Mouse (Mus musculus): Measurements from ENCODE around the gene Hspbp1.

Hspbp1 gene

GRCm38 (mm10) chr7:4666871-4667270, 18.0 kb downstream of the Hspbp1 start:
- DNase-seq = no peak

GRCm38 (mm10) chr7:4663742-4664141, 21.1 kb downstream of the Hspbp1 start:
- DNase-seq = no peak

GRCm38 (mm10) chr7:4663179-4663578, 21.7 kb downstream of the Hspbp1 start:
- DNase-seq = no peak

GRCm38 (mm10) chr7:4659911-4660443, 24.9 kb downstream of the Hspbp1 start:
- DNase-seq = no peak

- peak; percentile 99 for DNase-seq
These were observed 25.8 kb downstream of the Hspbp1 start, which contains the start of gene Ppp6r1 for GRCm38 (mm10) chr7:4658912-4659551. Ppp6r1 (minus strand) TSS chr7:4659019.

GRCm38 (mm10) chr7:4658128-4658907, 26.6 kb downstream of the Hspbp1 start:
- DNase-seq = peak; percentile 77

- DNase-seq = no peak
These were observed 27.2 kb downstream of the Hspbp1 start for GRCm38 (mm10) chr7:4657521-4658127.

- DNase-seq = no peak
These were observed 28.1 kb downstream of the Hspbp1 start for GRCm38 (mm10) chr7:4656818-4657217.

- no peak for DNase-seq
These were observed 29.0 kb downstream of the Hspbp1 start for GRCm38 (mm10) chr7:4655916-4656315.

GRCm38 (mm10) chr7:4655393-4655792, 29.5 kb downstream of the Hspbp1 start:
- DNase-seq = no peak

GRCm38 (mm10) chr7:4654221-4654620, 30.6 kb downstream of the Hspbp1 start:
- DNase-seq = no peak

- DNase-seq = no peak
These were observed 31.1 kb downstream of the Hspbp1 start for GRCm38 (mm10) chr7:4653780-4654179.

- no peak for DNase-seq
These were observed 31.5 kb downstream of the Hspbp1 start for GRCm38 (mm10) chr7:4653351-4653750.

GRCm38 (mm10) chr7:4652726-4653125, 32.1 kb downstream of the Hspbp1 start:
- DNase-seq = no peak

- no peak for DNase-seq
These were observed 33.3 kb downstream of the Hspbp1 start for GRCm38 (mm10) chr7:4651581-4651980.

- DNase-seq = no peak
These were observed 36.9 kb downstream of the Hspbp1 start for GRCm38 (mm10) chr7:4647992-4648391.

GRCm38 (mm10) chr7:4647291-4647690, 37.6 kb downstream of the Hspbp1 start:
- DNase-seq = no peak

GRCm38 (mm10) chr7:4646806-4647205, 38.1 kb downstream of the Hspbp1 start:
- DNase-seq = no peak

GRCm38 (mm10) chr7:4643225-4643624, 41.6 kb downstream of the Hspbp1 start:
- DNase-seq = no peak

- no peak for DNase-seq
These were observed 42.9 kb downstream of the Hspbp1 start for GRCm38 (mm10) chr7:4641956-4642355.

GRCm38 (mm10) chr7:4641155-4641554, 43.7 kb downstream of the Hspbp1 start:
- no peak for DNase-seq

GRCm38 (mm10) chr7:4636179-4636578, 48.7 kb downstream of the Hspbp1 start:
- no peak for DNase-seq

- no peak for DNase-seq
These were observed 53.8 kb downstream of the Hspbp1 start, which contains the start of gene Tmem86b for GRCm38 (mm10) chr7:4631031-4631430. Tmem86b (minus strand) TSS chr7:4631422.

GRCm38 (mm10) chr7:4630198-4630597, 54.7 kb downstream of the Hspbp1 start:
- DNase-seq = peak; percentile 4
